Mouse (Mus musculus): Measurements from ENCODE around the gene Trmt1.

DNA sequence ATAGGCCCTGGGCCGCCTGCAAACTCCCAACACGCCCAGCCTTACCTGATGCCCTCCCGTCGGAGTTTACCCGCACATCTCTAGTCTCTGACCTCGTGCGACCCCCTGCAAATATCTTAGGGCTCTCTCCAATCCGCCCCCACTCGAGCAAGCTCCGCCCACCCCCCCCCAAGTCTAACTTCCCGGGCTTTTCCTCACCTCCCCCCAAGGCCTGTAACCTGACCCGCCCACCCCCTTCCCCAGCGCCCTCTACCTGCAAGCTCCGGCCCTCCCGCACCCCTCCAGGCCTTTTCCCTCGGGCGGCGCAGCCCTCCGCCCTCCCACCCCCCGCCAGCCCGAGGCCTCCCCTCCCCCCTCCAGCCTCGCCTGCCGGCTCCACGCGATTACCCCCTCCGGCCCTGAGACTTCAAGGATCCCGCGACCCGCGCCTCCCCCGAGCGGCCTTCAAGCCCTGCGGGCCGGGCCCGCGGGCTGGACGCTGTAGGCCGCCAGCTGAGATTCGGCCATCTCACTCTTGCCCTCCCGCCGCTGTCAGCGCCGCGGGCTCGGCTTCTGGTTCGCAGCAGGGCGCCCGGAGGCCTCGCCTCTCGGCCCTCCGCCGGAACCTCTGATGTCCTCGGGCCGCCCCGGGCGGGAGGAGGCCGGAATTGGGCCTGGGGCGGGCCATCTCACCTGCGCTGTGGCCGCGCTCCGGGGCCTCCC, 1.0 kb downstream of the Trmt1 start:
- no peak for TF ChIP-seq CHD2 (IDR thresholded peaks at IDR 0.05; ENCODE audit: low read depth, low read length)
- no peak for TF ChIP-seq ZNF384 (IDR thresholded peaks at IDR 0.05; ENCODE audit: low read depth, low read length)

Data from ES-E14 (cell line).